Mouse (Mus musculus) cerebellum, adult 2 months (tissue): ENCODE data around the gene Rbms3.

Experiments used
- CTCF ChIP-seq: fragments of 200-500 bp; IDR thresholded peaks from 2 replicates; pipeline ENCODE4 v1.5.1; 2011; ENCODE audit warnings: low read depth, mild to moderate bottlenecking, control low read depth, low read length, moderate library complexity, borderline replicate concordance; ENCODE audit not compliant: insufficient read depth
- POLR2A ChIP-seq: fragments of 200-500 bp; IDR thresholded peaks from 2 replicates; pipeline ENCODE4 v1.6.1; 2011; ENCODE audit warnings: low read length, control low read depth, borderline replicate concordance; ENCODE audit not compliant: insufficient read depth

DNA sequence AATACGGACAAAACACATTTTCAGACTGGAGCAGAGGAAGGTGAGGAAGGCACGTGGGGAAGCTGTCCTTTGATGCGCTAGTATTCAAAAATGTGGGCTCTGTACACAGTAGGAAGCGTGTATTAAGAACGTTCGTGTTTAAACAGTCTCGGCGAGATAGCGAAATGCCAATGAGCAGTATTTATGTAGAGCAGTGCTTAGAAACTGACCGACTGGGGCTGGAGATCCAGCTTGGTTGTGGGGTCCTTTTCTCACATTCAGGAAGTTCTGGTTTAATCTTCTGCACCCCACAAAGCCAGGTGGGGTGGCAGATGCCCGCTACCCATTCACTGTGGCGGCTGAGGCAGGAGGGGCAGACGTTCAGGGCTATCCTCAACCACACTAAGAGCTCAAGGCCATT lies 153.0 kb downstream of the Rbms3 start:
- TF ChIP-seq CTCF: no peak
- TF ChIP-seq POLR2A: no peak
